Mouse (Mus musculus) neural tube, embryonic 13.5 days (tissue): ENCODE measurements around the gene Ift81. TPM values are rescaled to one million over a fixed set of nuclear protein-coding genes. Genes with fewer than 3 reads are reported as not detected.

Experiments
- ATAC-seq: fragments of 200-750 bp; cut with Nextera tagmentation; 2 replicates; pipeline ENCODE4 v1.8.0; 2017; ENCODE audit warnings: low read depth, mild to moderate bottlenecking, moderate TSS enrichment, moderate library complexity
- H3K27ac ChIP-seq: fragments of 300-500 bp; sonication (generic); replicated peaks from 2 replicates; pipeline ENCODE4 v1.5.1; 2015; ENCODE audit warnings: moderate library complexity, mild to moderate bottlenecking, inconsistent platforms
- H3K27me3 ChIP-seq: fragments of 300-500 bp; sonication (generic); 2 replicates; pipeline ENCODE4 v1.6.1; 2015; ENCODE audit warnings: mild to moderate bottlenecking, inconsistent platforms
- H3K36me3 ChIP-seq: fragments of 300-500 bp; sonication (generic); 2 replicates; pipeline ENCODE4 v1.6.1; 2015; ENCODE audit warnings: mild to moderate bottlenecking, inconsistent platforms
- H3K4me1 ChIP-seq: fragments of 300-500 bp; sonication (generic); replicated peaks from 2 replicates; pipeline ENCODE4 v1.6.1; 2015; ENCODE audit warnings: inconsistent platforms
- H3K4me2 ChIP-seq: fragments of 300-500 bp; sonication (generic); 2 replicates; pipeline ENCODE4 v1.6.1; 2015; ENCODE audit warnings: inconsistent platforms, mild to moderate bottlenecking, moderate library complexity
- H3K4me3 ChIP-seq: fragments of 300-500 bp; sonication (generic); 2 replicates; pipeline ENCODE4 v1.5.1; 2015; ENCODE audit warnings: mild to moderate bottlenecking, inconsistent platforms
- H3K9ac ChIP-seq: fragments of 300-500 bp; sonication (generic); 2 replicates; pipeline ENCODE4 v1.6.1; 2015; ENCODE audit warnings: moderate library complexity, mild to moderate bottlenecking, inconsistent platforms
- H3K9me3 ChIP-seq: fragments of 300-500 bp; sonication (generic); 2 replicates; pipeline ENCODE4 v1.6.1; 2016; ENCODE audit warnings: inconsistent platforms
- WGBS: fragments of 180-500 bp; shearing (Covaris S2); methylation state at CpG from one replicate; pipeline ENCODE4 v1.1.7; 2015; 5-methylcytosine and 5-hydroxymethylcytosine counted together
- polyA plus RNA-seq: library from polyadenylated mRNA; unstranded; fragments of >200 nt; fragmentation: Nextera tagmentation; extraction: Ambion mirVana; gene quantifications from 2 replicates; pipeline ENCODE4 v1.2.1, GENCODE M21; 2015

Gene Ift81
- polyA plus RNA-seq, 1 experiment from 2014 or later: 57.8 TPM

GRCm38 (mm10) chr5:122510651-122511157 is 103.6 kb downstream of the Ift81 start:
- ATAC-seq: no peak
- Histone ChIP-seq H3K4me1 (peaks cover 16% of the 10 kb centered on the region), H3K9me3 (no peaks in the 10 kb centered on the region), H3K27ac (no peak overlapping the region), H3K9ac (no peak overlapping the region), H3K4me2 (no peak overlapping the region), H3K36me3 (no peaks in the 10 kb centered on the region), H3K4me3 (no peak overlapping the region), H3K27me3 (no peaks in the 10 kb centered on the region)
- WGBS: 67% methylated on average over 17 of the region's 17 CpGs

DNA sequence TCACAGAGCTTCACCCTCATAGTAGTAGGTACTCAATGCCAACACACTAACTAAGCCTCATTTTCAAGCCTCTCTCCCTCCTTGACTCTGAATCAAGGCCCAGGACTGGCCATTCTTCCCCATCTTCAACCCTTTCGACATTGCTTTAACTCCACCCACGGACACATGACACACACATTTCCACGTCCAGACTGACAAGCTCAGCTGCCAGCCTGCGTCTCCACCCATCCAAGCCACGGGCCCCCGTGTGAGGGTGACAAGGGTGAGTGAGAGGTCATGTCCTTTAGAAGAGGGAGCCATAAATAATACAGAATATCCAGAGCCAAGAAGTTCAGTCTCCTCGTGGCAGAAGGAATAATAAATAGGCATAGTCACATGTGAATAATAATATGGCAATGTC is 104.7 kb downstream of the Ift81 start:
- no peak overlapping the region for H3K9ac ChIP-seq
- no peaks in the 10 kb centered on the region for H3K27me3 ChIP-seq
- no peak overlapping the region for H3K4me2 ChIP-seq
- no peaks in the 10 kb centered on the region for H3K36me3 ChIP-seq
- 49% methylated on average over 7 of the region's 7 CpGs for WGBS
- no peak overlapping the region for H3K4me3 ChIP-seq
- H3K4me1 ChIP-seq: peaks cover 16% of the 10 kb centered on the region
- H3K27ac ChIP-seq: no peak overlapping the region
- H3K9me3 ChIP-seq: no peaks in the 10 kb centered on the region
- ATAC-seq: no peak

- H3K9me3 ChIP-seq: no peaks in the 10 kb centered on the region
- no peak overlapping the region for H3K27ac ChIP-seq
- no peaks in the 10 kb centered on the region for H3K27me3 ChIP-seq
- H3K36me3 ChIP-seq: no peaks in the 10 kb centered on the region
- ATAC-seq: 0 out of 2 replicates have a peak, but pooled peaks have one; percentile 8
- peaks cover 11% of the 10 kb centered on the region for H3K4me1 ChIP-seq
- H3K9ac ChIP-seq: no peak overlapping the region
- 85% methylated on average over 11 of the region's 11 CpGs for WGBS
- no peak overlapping the region for H3K4me3 ChIP-seq
- no peak overlapping the region for H3K4me2 ChIP-seq
These were observed 105.4 kb downstream of the Ift81 start for GRCm38 (mm10) chr5:122508861-122509306.

DNA sequence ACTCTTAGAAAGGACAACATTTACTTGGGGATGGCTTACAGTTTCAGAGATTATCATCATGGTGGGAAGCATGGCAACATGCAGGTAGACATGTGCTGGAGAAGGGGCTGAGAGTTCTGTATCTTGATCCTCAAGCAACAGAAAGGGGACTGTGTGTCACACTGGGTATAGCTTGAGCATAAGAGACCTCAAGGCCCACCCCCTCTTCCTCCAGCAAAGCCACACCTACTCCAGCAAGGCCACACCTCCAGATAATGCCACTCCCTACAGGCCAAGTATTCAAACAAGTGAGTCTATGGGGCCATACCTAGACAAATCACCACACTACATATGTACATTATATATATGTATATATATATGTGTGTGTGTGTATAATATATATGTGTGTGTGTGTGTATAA is 106.9 kb downstream of the Ift81 start:
- Histone ChIP-seq H3K9ac (no peak overlapping the region), H3K4me1 (peaks cover 20% of the 10 kb centered on the region), H3K36me3 (no peaks in the 10 kb centered on the region), H3K9me3 (no peaks in the 10 kb centered on the region), H3K4me3 (no peak overlapping the region), H3K4me2 (no peak overlapping the region), H3K27me3 (no peaks in the 10 kb centered on the region), H3K27ac (no peak overlapping the region)
- no peak for ATAC-seq

GRCm38 (mm10) chr5:122506462-122506861 is 107.9 kb downstream of the Ift81 start:
- Histone ChIP-seq H3K4me3 (no peak overlapping the region), H3K27ac (no peak overlapping the region), H3K27me3 (no peaks in the 10 kb centered on the region), H3K4me2 (no peak overlapping the region), H3K9ac (no peak overlapping the region), H3K9me3 (no peaks in the 10 kb centered on the region), H3K4me1 (peaks cover 19% of the 10 kb centered on the region), H3K36me3 (no peaks in the 10 kb centered on the region)
- ATAC-seq: no peak
- WGBS: 88% methylated on average over 3 of the region's 3 CpGs

DNA sequence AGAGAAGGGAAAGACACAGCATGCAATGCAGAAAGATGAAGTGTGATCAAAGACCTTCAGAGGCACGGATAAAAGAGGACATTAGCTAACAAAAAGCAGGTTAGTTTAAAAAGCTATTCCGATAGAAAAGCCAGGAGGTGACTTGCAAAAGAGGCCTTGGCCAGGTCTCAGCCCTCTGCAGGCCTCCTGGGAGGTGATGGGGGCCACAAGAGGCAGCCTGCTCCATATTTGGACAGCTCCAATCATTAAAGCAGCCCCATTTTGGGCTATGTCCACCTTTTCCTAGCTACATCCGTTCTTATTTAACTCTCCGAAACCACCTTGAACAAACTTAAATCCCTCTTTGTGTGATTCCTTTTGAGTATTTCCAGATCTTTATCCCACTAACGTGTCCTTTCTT is 108.8 kb downstream of the Ift81 start:
- peaks cover 18% of the 10 kb centered on the region for H3K4me1 ChIP-seq
- no peaks in the 10 kb centered on the region for H3K27me3 ChIP-seq
- 84% methylated on average over 5 of the region's 5 CpGs for WGBS
- no peaks in the 10 kb centered on the region for H3K9me3 ChIP-seq
- no peak overlapping the region for H3K4me2 ChIP-seq
- H3K36me3 ChIP-seq: no peaks in the 10 kb centered on the region
- no peak for ATAC-seq
- H3K4me3 ChIP-seq: no peak overlapping the region
- no peak overlapping the region for H3K9ac ChIP-seq
- H3K27ac ChIP-seq: no peak overlapping the region

- Histone ChIP-seq H3K36me3 (0 out of 2 replicates have a peak, but pooled peaks cover 2% of the 10 kb centered on the region), H3K27ac (peak overlapping the region; percentile 100; the same call in 1 of the 2 replicates), H3K9me3 (no peaks in the 10 kb centered on the region), H3K4me2 (0 out of 2 replicates have a peak overlapping the region, but pooled peaks have one; percentile 71), H3K4me3 (no peak overlapping the region), H3K4me1 (peaks cover 32% of the 10 kb centered on the region), H3K9ac (no peak overlapping the region), H3K27me3 (no peaks in the 10 kb centered on the region)
- 25% methylated on average over 4 of the region's 4 CpGs for WGBS
- no peak for ATAC-seq
These were observed 110.6 kb downstream of the Ift81 start for GRCm38 (mm10) chr5:122503760-122504119.

GRCm38 (mm10) chr5:122503015-122503759 is 111.1 kb downstream of the Ift81 start:
- 35% methylated on average over 15 of the region's 15 CpGs for WGBS
- Histone ChIP-seq H3K27ac (peak overlapping the region; percentile 100), H3K27me3 (no peaks in the 10 kb centered on the region), H3K4me1 (peaks cover 36% of the 10 kb centered on the region), H3K9me3 (no peaks in the 10 kb centered on the region), H3K4me2 (peak overlapping the region; percentile 71), H3K4me3 (peak overlapping the region; percentile 95), H3K9ac (peak overlapping the region; percentile 86), H3K36me3 (peaks cover 5% of the 10 kb centered on the region; the same call in 1 of the 2 replicates)
- no peak for ATAC-seq

DNA sequence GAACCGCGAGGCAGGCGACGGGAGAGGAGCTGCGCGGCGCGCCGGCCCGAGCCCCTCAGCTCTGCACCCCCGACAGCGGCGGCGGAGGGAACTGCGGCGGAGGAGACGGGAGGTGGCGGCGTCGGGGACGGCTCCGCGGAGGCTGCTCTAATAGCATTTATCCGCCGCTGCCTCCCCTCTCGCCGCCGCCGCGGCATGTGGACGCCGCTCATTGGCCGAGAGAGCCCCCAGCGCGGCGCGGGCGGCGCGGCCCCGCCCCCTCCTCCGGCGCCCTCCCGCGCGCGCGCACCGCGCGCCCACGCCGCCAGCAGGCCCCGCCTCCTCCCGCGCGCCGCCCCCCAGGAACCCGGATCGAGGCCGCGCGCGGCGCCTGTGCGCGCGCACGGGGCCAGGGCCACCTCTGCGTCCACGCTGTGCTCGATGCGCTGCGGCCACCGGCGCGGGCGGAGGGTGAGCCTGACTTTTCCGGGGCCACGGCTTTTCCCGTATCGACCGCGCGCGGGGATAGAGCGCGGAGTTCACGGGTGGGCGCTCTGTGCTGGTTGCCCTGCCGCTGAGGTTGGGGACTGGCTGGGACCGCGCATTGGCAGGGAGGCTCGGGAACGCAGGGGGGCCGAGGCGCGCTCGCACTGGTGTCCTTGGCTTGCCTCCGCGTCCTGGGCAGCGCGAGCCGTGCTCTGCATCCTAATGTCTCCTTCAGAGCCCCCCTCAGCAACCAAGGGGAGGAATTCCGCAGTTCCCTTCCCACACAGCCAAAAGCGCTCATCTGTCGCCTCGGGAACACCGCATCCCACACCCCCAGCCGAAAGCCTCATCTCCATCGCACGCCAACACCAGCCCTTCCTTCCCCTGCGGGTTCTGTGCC is 112.0 kb downstream of the Ift81 start, which contains the start of gene Atp2a2:
Gene Atp2a2, minus strand, starts transcription at position 149 of the 865 bp plus-strand sequence.
- peak within 1 kb of the TSS; percentile 99 for H3K9ac ChIP-seq
- H3K36me3 ChIP-seq: peaks cover 12% of the 10 kb centered on the region; the same call in 1 of the 2 replicates
- H3K27ac ChIP-seq: peak within 1 kb of the TSS; percentile 100
- ATAC-seq: peak; percentile 95
- H3K4me2 ChIP-seq: peak within 1 kb of the TSS; percentile 71
- H3K27me3 ChIP-seq: no peaks in the 10 kb centered on the region
- H3K4me3 ChIP-seq: peak within 1 kb of the TSS; percentile 95
- H3K9me3 ChIP-seq: no peaks in the 10 kb centered on the region
- H3K4me1 ChIP-seq: peaks cover 44% of the 10 kb centered on the region
- 1% methylated on average over 68 of the region's 113 CpGs for WGBS

DNA sequence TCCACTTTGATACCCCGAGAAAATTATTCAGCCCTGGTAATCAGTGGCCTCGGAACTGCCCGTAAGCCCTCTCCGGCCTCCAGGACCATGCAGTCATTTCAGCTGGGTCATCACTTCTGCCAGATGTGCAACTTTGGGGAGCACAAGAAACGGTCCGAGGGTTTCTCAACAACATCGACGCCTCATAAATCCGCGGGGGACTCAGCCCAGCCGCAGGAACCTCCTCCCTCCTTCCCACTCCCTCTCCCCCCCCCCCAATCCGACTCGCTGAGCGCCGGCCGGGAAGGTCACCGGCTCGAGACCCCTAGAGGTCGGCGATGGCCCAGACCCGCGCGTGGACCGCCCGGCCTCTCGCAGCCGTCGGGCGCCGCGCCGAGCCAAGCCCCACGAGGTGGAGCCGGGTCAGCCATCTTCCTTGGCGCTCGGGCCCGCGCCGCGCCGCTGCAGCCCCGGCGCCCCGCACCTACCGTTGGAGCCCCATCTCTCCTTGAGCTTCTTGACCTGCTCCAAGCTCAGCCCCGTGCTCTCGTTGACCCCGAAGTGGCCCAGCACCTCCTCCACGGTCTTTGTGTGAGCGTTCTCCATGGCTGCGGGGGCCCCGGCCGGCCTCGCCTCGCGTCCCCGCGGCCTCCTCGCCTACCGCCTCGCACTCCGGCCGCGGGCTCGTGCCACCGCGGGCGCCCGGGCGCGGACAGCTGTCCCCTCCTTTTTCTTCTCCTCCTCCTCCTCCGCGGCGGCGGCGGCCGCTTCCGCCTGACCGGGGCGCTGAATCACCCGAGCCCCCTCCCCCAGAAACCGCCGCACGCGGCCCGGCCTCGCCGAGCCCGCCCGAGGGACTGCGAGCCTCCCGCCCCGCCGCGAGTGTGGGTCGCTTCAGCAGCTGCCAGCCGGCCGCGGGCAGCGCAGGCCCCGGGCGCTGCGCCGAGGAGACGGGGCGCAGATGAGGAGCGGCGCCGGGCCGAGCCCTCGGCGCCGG is 112.9 kb downstream of the Ift81 start:
- peak; percentile 62 for ATAC-seq
- peak overlapping the region; percentile 100 for H3K27ac ChIP-seq
- peak overlapping the region; percentile 95 for H3K4me3 ChIP-seq
- no peaks in the 10 kb centered on the region for H3K9me3 ChIP-seq
- under 1% methylated on average over 109 of the region's 113 CpGs for WGBS
- H3K4me2 ChIP-seq: peak overlapping the region; percentile 68
- H3K27me3 ChIP-seq: no peaks in the 10 kb centered on the region
- H3K9ac ChIP-seq: peak overlapping the region; percentile 99
- H3K4me1 ChIP-seq: peaks cover 51% of the 10 kb centered on the region
- H3K36me3 ChIP-seq: peaks cover 18% of the 10 kb centered on the region; the same call in 1 of the 2 replicates

GRCm38 (mm10) chr5:122500563-122500962 is 113.8 kb downstream of the Ift81 start:
- H3K36me3 ChIP-seq: peaks cover 26% of the 10 kb centered on the region
- H3K27ac ChIP-seq: peak overlapping the region; percentile 100; the same call in 1 of the 2 replicates

More at GRCm38 (mm10) chr5:122500563-122500962, 113.8 kb downstream of the Ift81 start:
- Histone ChIP-seq H3K4me2 (peak overlapping the region; percentile 68), H3K27me3 (no peaks in the 10 kb centered on the region), H3K4me3 (peak overlapping the region; percentile 95), H3K4me1 (peaks cover 59% of the 10 kb centered on the region), H3K9ac (peak overlapping the region; percentile 99), H3K9me3 (no peaks in the 10 kb centered on the region)
- WGBS: 33% methylated on average over 5 of the region's 5 CpGs
- no peak for ATAC-seq
